Mouse (Mus musculus): ENCODE data around the gene Tmem106a. TPM values are rescaled to one million over a fixed set of nuclear protein-coding genes. Genes with fewer than 3 reads are reported as not detected.
"Not testable (repeated sequence)": the region's sequence is repeated elsewhere in the genome, so short reads cannot be mapped to it uniquely, and the experiment has no call there.

Tmem106a gene
- polyA plus RNA-seq, 1 experiment from 2014 or later = 6.7 TPM

GRCm38 (mm10) chr11:101618596-101618995, 36.6 kb downstream of the Tmem106a start:
- Histone ChIP-seq H3K9ac (replicated peaks; ENCODE audit: low read depth, low read length) (no peak overlapping the region), H3K27ac (ENCODE audit: low read length) (no peak overlapping the region), H3K4me3 (ENCODE audit: low read depth, low read length) (no peak overlapping the region), H3K4me1 (ENCODE audit: control insufficient read depth, insufficient read depth, low read length) (peaks cover 11% of the 10 kb centered on the region; the same call in 1 of the 2 replicates), H3K36me3 (ENCODE audit: control insufficient read depth, insufficient read depth, low read length) (no peaks in the 10 kb centered on the region), H3K4me2 (replicated peaks; ENCODE audit: low read depth, low read length) (no peak overlapping the region), H3K27me3 (ENCODE audit: control insufficient read depth, insufficient read depth, low read length) (no peaks in the 10 kb centered on the region), H3K9me3 (ENCODE audit: control insufficient read depth, low read depth, low read length) (no peaks in the 10 kb centered on the region)
- WGBS = 62% methylated on average over 3 of the region's 3 CpGs
- ATAC-seq (ENCODE audit: insufficient number of reproducible peaks, insufficient read depth, low FRiP score, low read depth) = no peak

GRCm38 (mm10) chr11:101620022-101620655, 38.1 kb downstream of the Tmem106a start:
- peaks cover 11% of the 10 kb centered on the region; the same call in 1 of the 2 replicates for H3K4me1 ChIP-seq (ENCODE audit: control insufficient read depth, insufficient read depth, low read length)
- not testable (repeated sequence) for H3K4me3 ChIP-seq (ENCODE audit: low read depth, low read length); H3K9ac ChIP-seq (replicated peaks; ENCODE audit: low read depth, low read length); ATAC-seq (ENCODE audit: insufficient number of reproducible peaks, insufficient read depth, low FRiP score, low read depth); H3K9me3 ChIP-seq (ENCODE audit: control insufficient read depth, low read depth, low read length); H3K27ac ChIP-seq (ENCODE audit: low read length); H3K4me2 ChIP-seq (replicated peaks; ENCODE audit: low read depth, low read length); H3K36me3 ChIP-seq (ENCODE audit: control insufficient read depth, insufficient read depth, low read length); H3K27me3 ChIP-seq (ENCODE audit: control insufficient read depth, insufficient read depth, low read length)
- WGBS = 83% methylated on average over 11 of the region's 11 CpGs

- no peaks in the 10 kb centered on the region; the same call in 1 of the 2 replicates for H3K36me3 ChIP-seq (ENCODE audit: control insufficient read depth, insufficient read depth, low read length)
- H3K27ac ChIP-seq (ENCODE audit: low read length) = peak overlapping the region; percentile 99
- H3K4me2 ChIP-seq (replicated peaks; ENCODE audit: low read depth, low read length) = peak overlapping the region; percentile 80
- H3K27me3 ChIP-seq (ENCODE audit: control insufficient read depth, insufficient read depth, low read length) = no peaks in the 10 kb centered on the region
- H3K4me1 ChIP-seq (ENCODE audit: control insufficient read depth, insufficient read depth, low read length) = no peaks in the 10 kb centered on the region
- H3K9ac ChIP-seq (replicated peaks; ENCODE audit: low read depth, low read length) = 0 out of 2 replicates have a peak overlapping the region, but pooled peaks have one; percentile 2
- ATAC-seq (ENCODE audit: insufficient number of reproducible peaks, insufficient read depth, low FRiP score, low read depth) = no peak; the same call in 1 of the 2 replicates
- no peaks in the 10 kb centered on the region for H3K9me3 ChIP-seq (ENCODE audit: control insufficient read depth, low read depth, low read length)
- 3% methylated on average over 8 of the region's 8 CpGs for WGBS
- H3K4me3 ChIP-seq (ENCODE audit: low read depth, low read length) = peak overlapping the region; percentile 12
These were observed 44.6 kb downstream of the Tmem106a start for GRCm38 (mm10) chr11:101626649-101626994.

- no peaks in the 10 kb centered on the region for H3K9me3 ChIP-seq (ENCODE audit: control insufficient read depth, low read depth, low read length)
- H3K36me3 ChIP-seq (ENCODE audit: control insufficient read depth, insufficient read depth, low read length) = no peaks in the 10 kb centered on the region; the same call in 1 of the 2 replicates
- WGBS = under 1% methylated on average over 33 of the region's 34 CpGs
- H3K4me2 ChIP-seq (replicated peaks; ENCODE audit: low read depth, low read length) = peak within 1 kb of the TSS; percentile 80
- H3K27me3 ChIP-seq (ENCODE audit: control insufficient read depth, insufficient read depth, low read length) = no peaks in the 10 kb centered on the region
- H3K9ac ChIP-seq (replicated peaks; ENCODE audit: low read depth, low read length) = peak within 1 kb of the TSS; percentile 76
- peak within 1 kb of the TSS; percentile 99 for H3K27ac ChIP-seq (ENCODE audit: low read length)
- no peaks in the 10 kb centered on the region for H3K4me1 ChIP-seq (ENCODE audit: control insufficient read depth, insufficient read depth, low read length)
- H3K4me3 ChIP-seq (ENCODE audit: low read depth, low read length) = peak within 1 kb of the TSS; percentile 50
- ATAC-seq (ENCODE audit: insufficient number of reproducible peaks, insufficient read depth, low FRiP score, low read depth) = peak; percentile 92
These were observed 45.2 kb downstream of the Tmem106a start, which contains the start of gene Rdm1 for GRCm38 (mm10) chr11:101626995-101627856. Gene Rdm1, plus strand, starts transcription at chr11:101627195.

GRCm38 (mm10) chr11:101627857-101628559, 46.0 kb downstream of the Tmem106a start:
- WGBS = under 1% methylated on average over 33 of the region's 33 CpGs
- no peaks in the 10 kb centered on the region; the same call in 1 of the 2 replicates for H3K36me3 ChIP-seq (ENCODE audit: control insufficient read depth, insufficient read depth, low read length)

GRCm38 (mm10) chr11:101628733-101629417, 46.8 kb downstream of the Tmem106a start:
- H3K4me1 ChIP-seq (ENCODE audit: control insufficient read depth, insufficient read depth, low read length); ATAC-seq (ENCODE audit: insufficient number of reproducible peaks, insufficient read depth, low FRiP score, low read depth); H3K36me3 ChIP-seq (ENCODE audit: control insufficient read depth, insufficient read depth, low read length); H3K9me3 ChIP-seq (ENCODE audit: control insufficient read depth, low read depth, low read length); H3K27me3 ChIP-seq (ENCODE audit: control insufficient read depth, insufficient read depth, low read length): not testable (repeated sequence)
- H3K4me2 ChIP-seq (replicated peaks; ENCODE audit: low read depth, low read length) = peak overlapping the region; percentile 80
- peak overlapping the region; percentile 99; the same call in 1 of the 2 replicates for H3K27ac ChIP-seq (ENCODE audit: low read length)
- H3K4me3 ChIP-seq (ENCODE audit: low read depth, low read length) = peak overlapping the region; percentile 50
- H3K9ac ChIP-seq (replicated peaks; ENCODE audit: low read depth, low read length) = peak overlapping the region; percentile 76; the same call in 1 of the 2 replicates
- 60% methylated on average over 4 of the region's 5 CpGs for WGBS

More at GRCm38 (mm10) chr11:101627857-101628559, 46.0 kb downstream of the Tmem106a start:
- ATAC-seq (ENCODE audit: insufficient number of reproducible peaks, insufficient read depth, low FRiP score, low read depth) = peak; percentile 65
- H3K4me2 ChIP-seq (replicated peaks; ENCODE audit: low read depth, low read length) = peak overlapping the region; percentile 80
- H3K4me1 ChIP-seq (ENCODE audit: control insufficient read depth, insufficient read depth, low read length) = no peaks in the 10 kb centered on the region
- peak overlapping the region; percentile 99 for H3K27ac ChIP-seq (ENCODE audit: low read length)
- H3K27me3 ChIP-seq (ENCODE audit: control insufficient read depth, insufficient read depth, low read length) = no peaks in the 10 kb centered on the region
- H3K4me3 ChIP-seq (ENCODE audit: low read depth, low read length) = peak overlapping the region; percentile 50
- H3K9ac ChIP-seq (replicated peaks; ENCODE audit: low read depth, low read length) = peak overlapping the region; percentile 76
- H3K9me3 ChIP-seq (ENCODE audit: control insufficient read depth, low read depth, low read length) = no peaks in the 10 kb centered on the region

GRCm38 (mm10) chr11:101635660-101636059, 53.6 kb downstream of the Tmem106a start:
- no peak overlapping the region for H3K27ac ChIP-seq (ENCODE audit: low read length)
- no peaks in the 10 kb centered on the region for H3K9me3 ChIP-seq (ENCODE audit: control insufficient read depth, low read depth, low read length)
- no peak overlapping the region for H3K4me2 ChIP-seq (replicated peaks; ENCODE audit: low read depth, low read length)
- 0 out of 2 replicates have a peak, but pooled peaks cover under 1% of the 10 kb centered on the region for H3K4me1 ChIP-seq (ENCODE audit: control insufficient read depth, insufficient read depth, low read length)
- ATAC-seq (ENCODE audit: insufficient number of reproducible peaks, insufficient read depth, low FRiP score, low read depth) = no peak
- no peaks in the 10 kb centered on the region for H3K27me3 ChIP-seq (ENCODE audit: control insufficient read depth, insufficient read depth, low read length)
- H3K9ac ChIP-seq (replicated peaks; ENCODE audit: low read depth, low read length) = no peak overlapping the region
- no peak overlapping the region for H3K4me3 ChIP-seq (ENCODE audit: low read depth, low read length)
- WGBS = 80% methylated on average over 10 of the region's 10 CpGs
- peaks cover 9% of the 10 kb centered on the region; the same call in 1 of the 2 replicates for H3K36me3 ChIP-seq (ENCODE audit: control insufficient read depth, insufficient read depth, low read length)
